Mouse (Mus musculus) neural tube, embryonic 14.5 days (tissue): ENCODE measurements around the gene Stum. TPM values are rescaled to one million over a fixed set of nuclear protein-coding genes. Genes with fewer than 3 reads are reported as not detected.
"Not testable (repeated sequence)": the region's sequence is repeated elsewhere in the genome, so short reads cannot be mapped to it uniquely, and the experiment has no call there.

Experiments
- ATAC-seq: fragments of 200-750 bp; cut with Nextera tagmentation; 2 replicates; pipeline ENCODE4 v1.8.0; 2017; ENCODE audit warnings: low read depth, mild to moderate bottlenecking, moderate TSS enrichment, moderate library complexity
- H3K27ac ChIP-seq: fragments of 300-500 bp; sonication (generic); 2 replicates; pipeline ENCODE4 v1.5.1; 2014; ENCODE audit warnings: low read depth, mild to moderate bottlenecking, control low read depth, low read length, moderate library complexity, mixed read lengths
- H3K27me3 ChIP-seq: fragments of 300-500 bp; sonication (generic); 2 replicates; pipeline ENCODE4 v1.6.1; 2014; ENCODE audit warnings: low read length; ENCODE audit not compliant: control insufficient read depth, insufficient read depth
- H3K36me3 ChIP-seq: fragments of 300-500 bp; sonication (generic); 2 replicates; pipeline ENCODE4 v1.6.1; 2014; ENCODE audit warnings: low read length, mixed read lengths; ENCODE audit not compliant: control insufficient read depth, insufficient read depth
- H3K4me1 ChIP-seq: fragments of 300-500 bp; sonication (generic); 2 replicates; pipeline ENCODE4 v1.6.1; 2014; ENCODE audit warnings: low read length; ENCODE audit not compliant: control insufficient read depth, insufficient read depth
- H3K4me2 ChIP-seq: fragments of 300-500 bp; sonication (generic); 2 replicates; pipeline ENCODE4 v1.6.1; 2014; ENCODE audit warnings: mild to moderate bottlenecking, low read depth, low read length, control low read depth
- H3K4me3 ChIP-seq: fragments of 300-500 bp; sonication (generic); 2 replicates; pipeline ENCODE4 v1.5.1; 2014; ENCODE audit warnings: low read depth, low read length, control low read depth, mixed read lengths
- H3K9ac ChIP-seq: fragments of 300-500 bp; sonication (generic); replicated peaks from 2 replicates; pipeline ENCODE4 v1.6.1; 2014; ENCODE audit warnings: low read depth, mild to moderate bottlenecking, control low read depth, low read length, mixed read lengths
- H3K9me3 ChIP-seq: fragments of 300-500 bp; sonication (generic); 2 replicates; pipeline ENCODE4 v1.6.1; 2016; ENCODE audit warnings: low read length; ENCODE audit not compliant: control insufficient read depth
- WGBS: fragments of 180-500 bp; shearing (Covaris S2); extraction: QIAGEN DNeasy Blood & Tissue Kit; methylation state at CpG from one replicate; pipeline ENCODE4 v1.1.7; 2014; 5-methylcytosine and 5-hydroxymethylcytosine counted together
- polyA plus RNA-seq: library from polyadenylated mRNA; unstranded; fragments of >200 nt; fragmentation: Nextera tagmentation; extraction: Ambion mirVana; gene quantifications from 2 replicates; pipeline ENCODE4 v1.2.1, GENCODE M21; 2014

The Stum gene
- polyA plus RNA-seq, 1 experiment from 2014 or later = 27.7 TPM

- not testable (repeated sequence) for H3K4me3 ChIP-seq, H3K36me3 ChIP-seq, H3K4me2 ChIP-seq, H3K4me1 ChIP-seq, H3K9ac ChIP-seq, H3K9me3 ChIP-seq, ATAC-seq, H3K27me3 ChIP-seq, H3K27ac ChIP-seq
- WGBS = 97% methylated on average over 7 of the region's 7 CpGs
These were observed 35.6 kb upstream of the Stum start for GRCm38 (mm10) chr1:180518899-180519298.

- Histone ChIP-seq H3K4me3 (no peak overlapping the region), H3K4me1 (no peaks in the 10 kb centered on the region), H3K4me2 (no peak overlapping the region), H3K27me3 (no peaks in the 10 kb centered on the region), H3K27ac (no peak overlapping the region), H3K9ac (no peak overlapping the region), H3K36me3 (no peaks in the 10 kb centered on the region), H3K9me3 (no peaks in the 10 kb centered on the region)
- WGBS = 72% methylated on average over 8 of the region's 8 CpGs
- no peak for ATAC-seq
These were observed 35.1 kb upstream of the Stum start for GRCm38 (mm10) chr1:180518412-180518811.

DNA sequence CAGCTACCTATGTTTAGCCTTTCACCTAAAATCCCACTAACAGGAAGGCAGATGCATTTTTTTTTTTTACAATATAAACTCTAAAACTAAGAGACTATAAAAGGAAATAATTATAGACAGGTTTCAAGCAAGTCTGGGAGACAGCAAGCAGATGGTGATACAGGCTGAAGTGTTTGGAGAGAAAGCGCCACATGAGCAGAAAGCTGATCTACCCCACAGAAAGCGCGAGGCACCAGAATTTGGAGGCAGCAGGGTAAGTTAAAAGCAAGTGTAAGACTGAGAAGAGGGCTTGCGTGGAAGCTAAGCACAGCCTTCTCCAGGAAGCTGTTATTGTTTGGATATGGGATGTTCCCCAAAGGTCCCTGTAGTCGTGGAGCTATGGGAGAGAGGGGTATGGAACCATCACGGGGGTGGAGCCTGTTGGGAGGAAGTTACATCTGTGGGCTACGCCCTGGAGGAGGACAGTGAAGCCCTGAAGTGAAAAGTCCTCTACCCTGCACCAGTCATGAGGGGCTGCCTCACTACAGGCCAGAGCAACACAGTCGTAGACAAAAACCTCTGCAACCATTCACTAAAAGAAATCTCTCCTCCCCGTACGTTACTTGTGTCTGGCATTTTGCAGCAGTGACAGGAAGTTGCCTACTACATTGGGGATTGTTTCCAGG, 34.2 kb upstream of the Stum start:
- H3K27ac ChIP-seq = no peak overlapping the region
- H3K9me3 ChIP-seq = no peaks in the 10 kb centered on the region
- no peak for ATAC-seq
- no peak overlapping the region for H3K4me3 ChIP-seq
- no peaks in the 10 kb centered on the region for H3K36me3 ChIP-seq
- no peak overlapping the region for H3K9ac ChIP-seq
- H3K27me3 ChIP-seq = no peaks in the 10 kb centered on the region
- WGBS = 77% methylated on average over 10 of the region's 10 CpGs
- no peaks in the 10 kb centered on the region for H3K4me1 ChIP-seq
- no peak overlapping the region for H3K4me2 ChIP-seq

GRCm38 (mm10) chr1:180514077-180514476, 30.8 kb upstream of the Stum start:
- H3K27ac ChIP-seq = no peak overlapping the region
- 84% methylated on average over 2 of the region's 2 CpGs for WGBS

GRCm38 (mm10) chr1:180510879-180511278, 27.6 kb upstream of the Stum start:
- Histone ChIP-seq H3K4me1 (no peaks in the 10 kb centered on the region), H3K9me3 (no peaks in the 10 kb centered on the region), H3K4me2 (no peak overlapping the region), H3K36me3 (no peaks in the 10 kb centered on the region), H3K27ac (no peak overlapping the region), H3K9ac (no peak overlapping the region), H3K4me3 (no peak overlapping the region), H3K27me3 (no peaks in the 10 kb centered on the region)
- ATAC-seq = no peak
- 44% methylated on average over 4 of the region's 4 CpGs for WGBS

More at GRCm38 (mm10) chr1:180514077-180514476, 30.8 kb upstream of the Stum start:
- Histone ChIP-seq H3K9ac (no peak overlapping the region), H3K4me3 (no peak overlapping the region), H3K36me3 (no peaks in the 10 kb centered on the region), H3K9me3 (no peaks in the 10 kb centered on the region), H3K27me3 (no peaks in the 10 kb centered on the region), H3K4me1 (no peaks in the 10 kb centered on the region), H3K4me2 (no peak overlapping the region)
- no peak for ATAC-seq

GRCm38 (mm10) chr1:180510442-180510841, 27.1 kb upstream of the Stum start:
- ATAC-seq = no peak
- 68% methylated on average over 15 of the region's 15 CpGs for WGBS

DNA sequence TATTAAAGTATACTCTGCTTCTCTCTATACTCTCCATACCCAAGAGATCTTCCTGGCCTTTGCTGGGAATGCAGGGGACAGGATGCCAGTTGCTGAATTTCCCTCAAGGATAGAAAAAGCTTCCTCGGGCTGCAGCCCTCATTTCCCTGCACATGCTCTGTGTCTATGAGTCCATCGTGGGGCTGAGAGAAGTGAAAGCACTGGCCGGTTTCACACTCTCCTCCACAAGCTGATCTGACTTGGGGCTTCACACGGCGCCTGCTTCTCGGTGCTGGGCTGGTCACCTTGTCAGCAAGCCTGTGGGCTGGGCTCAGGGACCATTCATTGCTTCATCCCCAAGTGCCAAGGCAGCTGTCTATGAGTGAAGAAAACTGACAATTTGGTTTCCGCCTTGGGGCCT, 25.4 kb upstream of the Stum start:
- WGBS = 81% methylated on average over 7 of the region's 7 CpGs
- H3K9me3 ChIP-seq = no peaks in the 10 kb centered on the region
- H3K36me3 ChIP-seq = no peaks in the 10 kb centered on the region
- H3K27ac ChIP-seq = no peak overlapping the region
- no peak overlapping the region for H3K4me3 ChIP-seq
- no peak for ATAC-seq
- no peak overlapping the region for H3K4me2 ChIP-seq
- no peaks in the 10 kb centered on the region for H3K4me1 ChIP-seq
- H3K27me3 ChIP-seq = no peaks in the 10 kb centered on the region
- no peak overlapping the region for H3K9ac ChIP-seq

More at GRCm38 (mm10) chr1:180510442-180510841, 27.1 kb upstream of the Stum start:
- no peaks in the 10 kb centered on the region for H3K36me3 ChIP-seq
- no peak overlapping the region for H3K27ac ChIP-seq
- no peaks in the 10 kb centered on the region for H3K4me1 ChIP-seq
- H3K4me3 ChIP-seq = no peak overlapping the region
- no peak overlapping the region for H3K9ac ChIP-seq
- no peaks in the 10 kb centered on the region for H3K9me3 ChIP-seq
- no peaks in the 10 kb centered on the region for H3K27me3 ChIP-seq
- no peak overlapping the region for H3K4me2 ChIP-seq

DNA sequence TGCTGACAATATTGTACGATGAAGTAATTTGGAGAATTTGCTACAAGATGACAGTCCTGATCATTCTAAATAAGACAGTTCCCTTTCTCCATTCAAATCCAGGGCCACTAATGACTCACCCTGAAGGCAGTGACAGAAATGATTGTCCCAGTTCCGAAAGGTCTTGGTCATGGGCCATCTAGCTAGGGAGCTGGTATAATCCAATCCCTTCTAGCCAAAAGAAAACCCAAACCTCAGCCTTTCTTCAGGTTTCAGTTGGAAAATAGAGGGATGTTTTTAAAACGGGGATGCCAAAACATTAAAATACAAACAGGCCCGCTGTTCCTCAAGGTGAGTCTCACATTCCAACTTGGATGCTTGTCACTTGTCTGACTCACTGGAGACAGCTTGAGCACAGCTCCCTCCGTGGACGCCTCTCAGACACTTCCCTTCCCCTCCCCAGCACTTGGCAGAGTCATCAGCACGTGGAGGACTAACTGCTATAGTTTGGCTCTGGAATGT, 24.0 kb upstream of the Stum start:
- WGBS = 84% methylated on average over 7 of the region's 7 CpGs
- ATAC-seq = no peak
- no peaks in the 10 kb centered on the region for H3K27me3 ChIP-seq

GRCm38 (mm10) chr1:180506341-180506740, 23.0 kb upstream of the Stum start:
- Histone ChIP-seq H3K36me3 (no peaks in the 10 kb centered on the region), H3K4me3 (no peak overlapping the region), H3K27me3 (no peaks in the 10 kb centered on the region), H3K27ac (no peak overlapping the region), H3K9me3 (no peaks in the 10 kb centered on the region), H3K9ac (no peak overlapping the region), H3K4me2 (no peak overlapping the region), H3K4me1 (no peaks in the 10 kb centered on the region)
- WGBS = 88% methylated on average over 7 of the region's 7 CpGs
- ATAC-seq = no peak

More for the DNA sequence above, 24.0 kb upstream of the Stum start:
- H3K36me3 ChIP-seq = no peaks in the 10 kb centered on the region
- no peak overlapping the region for H3K4me3 ChIP-seq
- no peaks in the 10 kb centered on the region for H3K4me1 ChIP-seq
- no peaks in the 10 kb centered on the region for H3K9me3 ChIP-seq
- H3K9ac ChIP-seq = no peak overlapping the region
- no peak overlapping the region for H3K27ac ChIP-seq
- H3K4me2 ChIP-seq = no peak overlapping the region
